Mouse (Mus musculus): ENCODE results near the gene Fndc3b.
"Not testable (repeated sequence)": the region's sequence is repeated elsewhere in the genome, so short reads cannot be mapped to it uniquely, and the experiment has no call there.

Gene Fndc3b

GRCm38 (mm10) chr3:27491367-27491766, 219.7 kb downstream of the Fndc3b start:
- no peak for DNase-seq

GRCm38 (mm10) chr3:27490891-27491290, 220.2 kb downstream of the Fndc3b start:
- DNase-seq: no peak

GRCm38 (mm10) chr3:27489550-27489949, 221.6 kb downstream of the Fndc3b start:
- no peak for DNase-seq

DNA sequence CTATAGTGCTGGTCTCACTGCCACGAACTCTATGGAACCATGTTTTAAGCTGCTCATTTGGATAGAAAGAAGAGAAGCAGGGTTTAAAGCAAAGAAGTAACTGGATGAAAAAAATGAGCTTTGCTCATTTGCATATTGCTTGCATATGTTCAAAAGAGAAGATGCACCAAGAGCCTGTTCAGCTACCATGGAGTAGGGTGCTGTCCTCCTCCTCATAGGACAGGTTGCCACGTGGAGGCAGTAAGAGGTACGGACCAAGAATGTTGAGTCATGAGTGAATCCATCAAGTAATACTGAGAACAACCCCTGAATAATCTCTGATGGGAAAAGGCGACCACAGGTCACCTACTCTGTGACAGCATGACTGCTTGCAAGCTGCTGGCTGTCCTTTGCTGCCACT, 226.0 kb downstream of the Fndc3b start:
- DNase-seq: no peak

GRCm38 (mm10) chr3:27484698-27485097, 226.4 kb downstream of the Fndc3b start:
- no peak for DNase-seq

DNA sequence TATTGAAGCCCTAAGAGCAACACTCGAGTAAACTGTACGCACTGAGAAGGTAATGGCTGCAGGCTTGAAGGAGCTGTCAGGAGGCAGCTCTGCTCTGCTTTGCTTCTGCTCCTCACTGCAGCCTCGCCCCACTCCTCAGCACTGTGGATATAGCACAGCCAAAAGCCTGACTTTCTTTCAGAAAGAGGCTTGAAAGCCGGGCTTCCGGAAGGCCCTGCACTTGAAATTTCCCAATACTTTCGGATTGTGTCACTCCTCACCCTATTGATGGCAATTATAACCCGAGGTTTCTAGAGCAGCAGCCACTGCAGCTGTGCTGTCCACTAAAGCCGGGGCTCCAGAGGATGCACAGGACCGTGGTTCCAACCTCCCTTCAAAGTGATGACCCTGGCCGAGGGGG, 227.3 kb downstream of the Fndc3b start:
- peak; percentile 30 for DNase-seq

DNA sequence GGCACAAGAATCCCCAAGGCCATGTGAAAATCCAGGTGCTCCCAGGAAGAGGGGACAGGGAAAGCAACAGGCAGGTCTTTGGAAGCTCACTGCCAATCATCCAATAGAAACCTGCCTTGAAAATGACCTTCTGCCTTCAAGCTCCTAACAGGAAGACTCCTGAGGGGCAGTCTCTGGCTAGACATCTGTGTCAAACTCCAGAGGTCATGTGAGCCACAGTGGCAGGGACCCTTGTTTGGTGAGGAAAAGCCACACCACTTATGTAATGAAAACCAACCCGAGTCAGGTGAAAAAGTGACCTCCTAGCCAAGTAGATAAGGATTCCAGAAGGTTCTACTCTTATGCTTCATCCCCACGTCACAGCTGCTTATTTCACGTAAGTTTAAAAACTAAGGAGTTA, 227.8 kb downstream of the Fndc3b start:
- DNase-seq: no peak

GRCm38 (mm10) chr3:27481738-27482137, 229.4 kb downstream of the Fndc3b start:
- DNase-seq: no peak

DNA sequence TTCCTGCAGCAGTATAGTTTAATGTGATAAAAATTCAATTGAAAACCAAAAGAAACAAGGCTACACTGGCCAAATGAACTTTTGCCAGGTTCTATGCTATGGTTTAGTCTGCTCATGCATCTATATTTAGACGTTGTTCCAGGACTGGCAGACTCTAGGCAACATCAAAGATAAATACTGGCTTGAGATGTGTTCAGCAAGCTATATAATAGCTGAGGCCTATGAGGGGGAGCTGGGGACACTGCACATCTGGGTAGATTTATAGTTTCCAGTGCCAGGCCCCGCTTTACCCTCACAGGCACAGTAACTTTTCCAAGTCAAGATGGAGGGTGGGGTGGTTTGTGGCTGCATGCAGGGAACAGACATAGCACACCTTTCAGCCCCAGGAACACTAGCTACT, 231.7 kb downstream of the Fndc3b start:
- no peak for DNase-seq

- no peak for DNase-seq
Measured at GRCm38 (mm10) chr3:27478563-27479156, 232.4 kb downstream of the Fndc3b start.

GRCm38 (mm10) chr3:27477749-27478148, 233.4 kb downstream of the Fndc3b start:
- not testable (repeated sequence) for DNase-seq

GRCm38 (mm10) chr3:27475899-27476298, 235.2 kb downstream of the Fndc3b start:
- DNase-seq: no peak

GRCm38 (mm10) chr3:27473801-27474599, 237.1 kb downstream of the Fndc3b start:
- no peak for DNase-seq

DNA sequence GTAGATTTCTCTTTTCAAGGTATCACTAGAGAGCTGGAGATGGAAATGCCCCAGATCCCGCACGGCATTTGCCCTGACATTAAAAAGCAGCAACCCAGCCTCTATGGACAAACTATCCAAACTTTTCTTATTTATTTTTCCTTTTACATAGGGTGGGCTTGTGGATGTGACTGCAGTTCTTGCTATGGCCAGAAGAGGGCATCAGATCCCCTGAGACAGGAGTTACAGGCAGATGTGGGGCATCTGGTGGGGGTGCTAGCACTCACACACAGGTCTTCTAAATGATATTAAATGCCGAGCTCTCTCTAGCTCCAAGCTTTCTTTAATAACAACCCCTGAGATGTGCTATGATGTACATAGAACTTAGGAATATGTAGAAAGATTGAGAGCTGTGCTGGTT, 238.3 kb downstream of the Fndc3b start:
- no peak for DNase-seq

GRCm38 (mm10) chr3:27470781-27471180, 240.3 kb downstream of the Fndc3b start:
- DNase-seq: no peak

GRCm38 (mm10) chr3:27469971-27470370, 241.1 kb downstream of the Fndc3b start:
- DNase-seq: no peak

DNA sequence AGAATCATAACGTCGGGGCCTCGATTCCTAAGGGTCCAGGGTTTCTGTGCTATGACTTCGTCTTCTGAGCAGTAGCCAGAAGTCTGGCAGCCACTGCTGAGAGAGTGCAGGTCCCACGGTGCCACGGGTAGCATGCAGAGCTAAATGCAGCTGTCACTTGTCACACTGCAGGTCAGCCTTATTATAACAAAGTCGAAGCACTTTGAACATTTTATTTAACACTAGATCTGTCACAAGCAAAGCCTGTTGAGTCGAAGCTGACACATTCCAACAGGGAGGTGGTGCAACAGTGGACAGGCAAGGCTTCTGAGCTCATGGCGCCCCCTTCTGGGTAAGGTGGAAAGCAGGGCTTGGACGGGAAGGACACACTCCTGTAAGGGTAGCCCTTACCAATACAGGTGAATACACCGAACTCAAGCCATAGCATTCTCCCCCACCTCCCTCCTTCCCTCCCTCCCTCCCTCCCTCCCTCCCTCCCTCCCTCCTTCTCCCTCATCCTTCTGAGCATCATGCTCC, 243.5 kb downstream of the Fndc3b start:
- peak; percentile 63 for DNase-seq

DNA sequence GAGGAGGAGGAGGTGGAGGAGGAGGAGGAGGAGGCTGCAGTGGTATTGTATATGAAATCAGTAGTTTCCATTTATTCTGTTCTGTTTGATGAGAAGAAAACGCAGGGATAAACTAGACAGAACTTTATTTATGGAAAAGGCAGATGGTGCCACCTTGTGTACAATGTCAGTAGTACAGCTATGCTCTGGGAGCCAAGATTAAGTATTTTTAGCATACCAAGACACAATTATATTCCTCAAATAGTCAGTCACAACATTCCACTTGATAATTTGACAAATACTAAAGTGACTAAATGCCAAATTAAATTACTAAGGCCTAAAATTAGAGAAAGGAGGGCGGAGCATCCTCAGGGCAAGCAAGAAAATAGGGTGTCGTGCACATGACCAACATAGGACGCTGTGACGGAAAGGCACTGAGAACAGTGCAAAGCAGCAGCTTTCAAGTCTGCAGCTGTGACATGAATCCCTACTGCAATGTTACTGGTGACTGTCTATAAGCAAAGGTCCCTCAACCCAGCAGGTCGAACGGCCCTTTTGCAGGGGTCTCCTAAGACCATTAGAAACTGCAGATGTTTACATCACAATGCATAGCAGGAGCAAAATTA, 244.7 kb downstream of the Fndc3b start:
- peak; percentile 80 for DNase-seq

DNA sequence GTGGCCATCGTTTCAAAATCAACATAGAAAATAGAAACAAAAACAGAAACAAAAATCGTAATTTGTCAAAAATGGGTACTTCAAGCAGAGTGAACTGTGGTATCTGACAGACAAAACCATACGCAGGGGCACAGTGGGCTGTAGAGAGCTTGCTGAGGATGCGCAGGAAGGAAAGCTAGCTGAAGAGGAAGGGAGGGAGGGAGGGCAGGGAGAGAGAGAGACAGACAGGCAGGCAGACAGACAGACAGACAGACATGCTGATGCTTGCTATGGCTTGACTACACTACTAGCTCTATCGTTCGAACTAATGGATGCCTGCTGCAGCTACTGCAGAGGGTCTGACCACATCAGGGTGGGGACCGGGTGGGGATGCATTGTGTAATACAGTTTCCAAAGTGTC, 247.7 kb downstream of the Fndc3b start:
- no peak for DNase-seq

GRCm38 (mm10) chr3:27462934-27463333, 248.2 kb downstream of the Fndc3b start:
- no peak for DNase-seq

- no peak for DNase-seq
Measured at GRCm38 (mm10) chr3:27462316-27462902, 248.7 kb downstream of the Fndc3b start.

GRCm38 (mm10) chr3:27461861-27462260, 249.2 kb downstream of the Fndc3b start:
- DNase-seq: no peak

DNA sequence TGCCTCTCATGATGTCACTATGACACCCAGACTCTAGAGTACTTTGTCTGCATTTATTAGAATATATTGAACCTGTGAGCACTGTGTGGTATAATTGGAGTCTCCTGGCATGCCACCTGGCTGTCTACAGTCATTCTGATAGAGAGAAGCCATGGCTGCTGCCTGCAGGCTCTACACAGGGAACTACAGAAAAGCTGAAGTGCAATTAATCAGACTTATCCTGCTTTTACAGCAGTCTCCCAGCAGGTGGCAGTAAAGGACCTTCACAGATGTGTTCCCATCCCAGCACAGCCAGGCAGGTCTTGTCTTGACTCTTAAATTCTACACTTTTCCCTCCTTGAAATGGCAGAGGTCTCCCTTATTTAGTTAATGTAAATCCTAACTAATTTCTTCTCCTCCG, 250.1 kb downstream of the Fndc3b start:
- DNase-seq: peak; percentile 87

DNA sequence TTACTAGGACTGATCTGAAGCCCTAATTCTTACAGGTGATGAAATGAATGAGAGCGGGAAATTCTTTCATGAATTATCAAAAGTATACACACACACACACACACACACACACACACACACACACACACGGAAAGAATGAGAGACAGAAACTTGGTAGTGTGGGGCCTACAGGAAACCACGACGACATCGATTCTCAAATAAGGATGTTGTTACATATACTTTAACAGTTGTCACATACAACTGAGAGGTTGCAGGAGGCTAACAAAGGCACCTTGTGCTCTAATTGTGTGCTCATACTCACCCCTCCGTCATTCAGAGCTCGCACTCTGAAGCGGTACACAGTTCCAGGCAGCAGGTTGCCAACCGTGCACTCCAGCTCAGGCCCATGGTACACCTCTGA, 252.7 kb downstream of the Fndc3b start:
- DNase-seq: no peak
